Mouse (Mus musculus): Measurements from ENCODE around the gene Serpina12. TPM values are rescaled to one million over a fixed set of nuclear protein-coding genes. Genes with fewer than 3 reads are reported as not detected.

Serpina12 gene
- polyA plus RNA-seq, 1 experiment from 2014 or later: not detected

GRCm38 (mm10) chr12:104055755-104056154 lies 11.5 kb upstream of the Serpina12 start:
- Histone ChIP-seq H3K36me3 (ENCODE audit: control insufficient read depth, insufficient read depth) (no peaks in the 10 kb centered on the region), H3K9me3 (ENCODE audit: control insufficient read depth) (no peaks in the 10 kb centered on the region), H3K9ac (ENCODE audit: low read depth, low read length) (no peak overlapping the region), H3K4me3 (ENCODE audit: low read depth, low read length) (no peak overlapping the region), H3K27me3 (replicated peaks; ENCODE audit: control insufficient read depth, insufficient read depth, low read length) (no peaks in the 10 kb centered on the region), H3K27ac (ENCODE audit: low read depth, low read length) (no peak overlapping the region), H3K4me2 (replicated peaks; ENCODE audit: low read depth) (no peak overlapping the region), H3K4me1 (replicated peaks; ENCODE audit: control insufficient read depth, insufficient read depth, low read length) (no peaks in the 10 kb centered on the region)
- no peak for TF ChIP-seq CTCF (IDR thresholded peaks at IDR 0.05; ENCODE audit: low read depth)
- no peak for ATAC-seq
- WGBS: 77% methylated on average over 8 of the region's 8 CpGs

- Histone ChIP-seq H3K36me3 (ENCODE audit: control insufficient read depth, insufficient read depth) (no peaks in the 10 kb centered on the region), H3K9me3 (ENCODE audit: control insufficient read depth) (no peaks in the 10 kb centered on the region), H3K27me3 (replicated peaks; ENCODE audit: control insufficient read depth, insufficient read depth, low read length) (no peaks in the 10 kb centered on the region), H3K4me1 (replicated peaks; ENCODE audit: control insufficient read depth, insufficient read depth, low read length) (no peaks in the 10 kb centered on the region), H3K27ac (ENCODE audit: low read depth, low read length) (no peak overlapping the region), H3K9ac (ENCODE audit: low read depth, low read length) (no peak overlapping the region), H3K4me2 (replicated peaks; ENCODE audit: low read depth) (no peak overlapping the region), H3K4me3 (ENCODE audit: low read depth, low read length) (no peak overlapping the region)
- WGBS: 63% methylated on average over 1 of the region's 1 CpGs
- TF ChIP-seq CTCF (IDR thresholded peaks at IDR 0.05; ENCODE audit: low read depth): no peak
- ATAC-seq: no peak
Observed at GRCm38 (mm10) chr12:104053995-104054394, 9.8 kb upstream of the Serpina12 start.

- WGBS: 70% methylated on average over 8 of the region's 8 CpGs
- no peaks in the 10 kb centered on the region for H3K36me3 ChIP-seq (ENCODE audit: control insufficient read depth, insufficient read depth)
- H3K4me2 ChIP-seq (replicated peaks; ENCODE audit: low read depth): no peak overlapping the region
- H3K9ac ChIP-seq (ENCODE audit: low read depth, low read length): no peak overlapping the region
- no peak for ATAC-seq
- no peak overlapping the region for H3K27ac ChIP-seq (ENCODE audit: low read depth, low read length)
- H3K9me3 ChIP-seq (ENCODE audit: control insufficient read depth): no peaks in the 10 kb centered on the region
- no peak for TF ChIP-seq CTCF (IDR thresholded peaks at IDR 0.05; ENCODE audit: low read depth)
- H3K4me1 ChIP-seq (replicated peaks; ENCODE audit: control insufficient read depth, insufficient read depth, low read length): no peaks in the 10 kb centered on the region
- no peak overlapping the region for H3K4me3 ChIP-seq (ENCODE audit: low read depth, low read length)
- no peaks in the 10 kb centered on the region for H3K27me3 ChIP-seq (replicated peaks; ENCODE audit: control insufficient read depth, insufficient read depth, low read length)
Observed at GRCm38 (mm10) chr12:104045713-104046112, 1.5 kb upstream of the Serpina12 start.

GRCm38 (mm10) chr12:104042753-104043152 lies 1.5 kb downstream of the Serpina12 start:
- H3K4me2 ChIP-seq (replicated peaks; ENCODE audit: low read depth): no peak overlapping the region
- H3K4me1 ChIP-seq (replicated peaks; ENCODE audit: control insufficient read depth, insufficient read depth, low read length): no peaks in the 10 kb centered on the region
- no peak for ATAC-seq
- no peaks in the 10 kb centered on the region for H3K27me3 ChIP-seq (replicated peaks; ENCODE audit: control insufficient read depth, insufficient read depth, low read length)
- 83% methylated on average over 2 of the region's 2 CpGs for WGBS
- H3K9me3 ChIP-seq (ENCODE audit: control insufficient read depth): no peaks in the 10 kb centered on the region
- H3K27ac ChIP-seq (ENCODE audit: low read depth, low read length): no peak overlapping the region
- H3K36me3 ChIP-seq (ENCODE audit: control insufficient read depth, insufficient read depth): no peaks in the 10 kb centered on the region
- H3K9ac ChIP-seq (ENCODE audit: low read depth, low read length): no peak overlapping the region
- no peak overlapping the region for H3K4me3 ChIP-seq (ENCODE audit: low read depth, low read length)
- TF ChIP-seq CTCF (IDR thresholded peaks at IDR 0.05; ENCODE audit: low read depth): no peak

GRCm38 (mm10) chr12:104041401-104041800 lies 2.8 kb downstream of the Serpina12 start:
- no peak for TF ChIP-seq CTCF (IDR thresholded peaks at IDR 0.05; ENCODE audit: low read depth)
- no peaks in the 10 kb centered on the region for H3K9me3 ChIP-seq (ENCODE audit: control insufficient read depth)
- no peak overlapping the region for H3K9ac ChIP-seq (ENCODE audit: low read depth, low read length)
- H3K4me1 ChIP-seq (replicated peaks; ENCODE audit: control insufficient read depth, insufficient read depth, low read length): no peaks in the 10 kb centered on the region
- H3K27me3 ChIP-seq (replicated peaks; ENCODE audit: control insufficient read depth, insufficient read depth, low read length): no peaks in the 10 kb centered on the region
- H3K36me3 ChIP-seq (ENCODE audit: control insufficient read depth, insufficient read depth): no peaks in the 10 kb centered on the region
- 83% methylated on average over 6 of the region's 6 CpGs for WGBS
- H3K4me3 ChIP-seq (ENCODE audit: low read depth, low read length): no peak overlapping the region
- H3K4me2 ChIP-seq (replicated peaks; ENCODE audit: low read depth): no peak overlapping the region
- no peak for ATAC-seq
- H3K27ac ChIP-seq (ENCODE audit: low read depth, low read length): no peak overlapping the region

GRCm38 (mm10) chr12:104038181-104038580 lies 6.1 kb downstream of the Serpina12 start:
- no peak for ATAC-seq
- TF ChIP-seq CTCF (IDR thresholded peaks at IDR 0.05; ENCODE audit: low read depth): no peak
- Histone ChIP-seq H3K4me3 (ENCODE audit: low read depth, low read length) (no peak overlapping the region), H3K9ac (ENCODE audit: low read depth, low read length) (no peak overlapping the region), H3K9me3 (ENCODE audit: control insufficient read depth) (no peaks in the 10 kb centered on the region), H3K27me3 (replicated peaks; ENCODE audit: control insufficient read depth, insufficient read depth, low read length) (no peaks in the 10 kb centered on the region), H3K4me2 (replicated peaks; ENCODE audit: low read depth) (no peak overlapping the region), H3K4me1 (replicated peaks; ENCODE audit: control insufficient read depth, insufficient read depth, low read length) (no peaks in the 10 kb centered on the region), H3K36me3 (ENCODE audit: control insufficient read depth, insufficient read depth) (no peaks in the 10 kb centered on the region), H3K27ac (ENCODE audit: low read depth, low read length) (no peak overlapping the region)
- WGBS: 94% methylated on average over 7 of the region's 7 CpGs

GRCm38 (mm10) chr12:104033752-104034151 lies 10.5 kb downstream of the Serpina12 start:
- TF ChIP-seq CTCF (IDR thresholded peaks at IDR 0.05; ENCODE audit: low read depth): no peak
- H3K27me3 ChIP-seq (replicated peaks; ENCODE audit: control insufficient read depth, insufficient read depth, low read length): no peaks in the 10 kb centered on the region
- no peak overlapping the region for H3K27ac ChIP-seq (ENCODE audit: low read depth, low read length)
- no peaks in the 10 kb centered on the region for H3K4me1 ChIP-seq (replicated peaks; ENCODE audit: control insufficient read depth, insufficient read depth, low read length)
- 100% methylated on average over 1 of the region's 1 CpGs for WGBS
- H3K36me3 ChIP-seq (ENCODE audit: control insufficient read depth, insufficient read depth): no peaks in the 10 kb centered on the region
- no peak overlapping the region for H3K4me2 ChIP-seq (replicated peaks; ENCODE audit: low read depth)
- no peak overlapping the region for H3K9ac ChIP-seq (ENCODE audit: low read depth, low read length)
- H3K4me3 ChIP-seq (ENCODE audit: low read depth, low read length): no peak overlapping the region
- H3K9me3 ChIP-seq (ENCODE audit: control insufficient read depth): no peaks in the 10 kb centered on the region
- ATAC-seq: no peak
